Mouse (Mus musculus) neural tube, embryonic 11.5 days (tissue): Measurements from ENCODE around the gene Speer3. TPM values are rescaled to one million over a fixed set of nuclear protein-coding genes. Genes with fewer than 3 reads are reported as not detected.
"Not testable (repeated sequence)": the region's sequence is repeated elsewhere in the genome, so short reads cannot be mapped to it uniquely, and the experiment has no call there.

ENCODE experiments used
- ATAC-seq: fragments of 200-750 bp; cut with Nextera tagmentation; 2 replicates; pipeline ENCODE4 v1.8.0; 2017; ENCODE audit warnings: moderate number of reproducible peaks, mild to moderate bottlenecking, moderate TSS enrichment, moderate library complexity; ENCODE audit not compliant: insufficient read depth, low FRiP score, low TSS enrichment
- DNase-seq: peaks from one replicate; pipeline ENCODE4 v3.0.0-alpha.2; 2015; ENCODE audit warnings: low spot score
- H3K27ac ChIP-seq: fragments of 300-500 bp; sonication (generic); 2 replicates; pipeline ENCODE4 v1.5.1; 2014; ENCODE audit warnings: low read depth, mild to moderate bottlenecking, low read length
- H3K27me3 ChIP-seq: fragments of 300-500 bp; sonication (generic); 2 replicates; pipeline ENCODE4 v1.6.1; 2014; ENCODE audit warnings: mild to moderate bottlenecking, low read length, mixed read lengths; ENCODE audit not compliant: control insufficient read depth, insufficient read depth
- H3K36me3 ChIP-seq: fragments of 300-500 bp; sonication (generic); 2 replicates; pipeline ENCODE4 v1.6.1; 2014; ENCODE audit warnings: mild to moderate bottlenecking, low read length, moderate library complexity, mixed read lengths; ENCODE audit not compliant: control insufficient read depth, insufficient read depth
- H3K4me1 ChIP-seq: fragments of 300-500 bp; sonication (generic); 2 replicates; pipeline ENCODE4 v1.6.1; 2014; ENCODE audit warnings: low read length, mixed read lengths; ENCODE audit not compliant: control insufficient read depth, insufficient read depth
- H3K4me2 ChIP-seq: fragments of 300-500 bp; sonication (generic); 2 replicates; pipeline ENCODE4 v1.6.1; 2014; ENCODE audit warnings: low read depth, mild to moderate bottlenecking, moderate library complexity
- H3K4me3 ChIP-seq: fragments of 300-500 bp; sonication (generic); 2 replicates; pipeline ENCODE4 v1.5.1; 2014; ENCODE audit warnings: low read depth, low read length
- H3K9ac ChIP-seq: fragments of 300-500 bp; sonication (generic); 2 replicates; pipeline ENCODE4 v1.6.1; 2014; ENCODE audit warnings: mild to moderate bottlenecking, low read length
- H3K9me3 ChIP-seq: fragments of 300-500 bp; sonication (generic); 2 replicates; pipeline ENCODE4 v1.6.1; 2016; ENCODE audit warnings: low read length; ENCODE audit not compliant: control insufficient read depth
- WGBS: fragments of 180-500 bp; shearing (Covaris S2); extraction: QIAGEN DNeasy Blood & Tissue Kit; methylation state at CpG from one replicate; pipeline ENCODE4 v1.1.7; 2014; 5-methylcytosine and 5-hydroxymethylcytosine counted together
- polyA plus RNA-seq: library from polyadenylated mRNA; unstranded; fragments of >200 nt; fragmentation: Nextera tagmentation; extraction: Ambion mirVana; gene quantifications from 2 replicates; pipeline ENCODE4 v1.2.1, GENCODE M21; 2014

Gene Speer3
- not detected in 2 replicates for polyA plus RNA-seq

- no peaks in the 10 kb centered on the region for H3K4me1 ChIP-seq
- H3K4me3 ChIP-seq, result no peak within 1 kb of the TSS
- no peak within 1 kb of the TSS for H3K27ac ChIP-seq
- H3K9me3 ChIP-seq, result no peaks in the 10 kb centered on the region
- 96% methylated on average over 1 of the region's 1 CpGs for WGBS
- H3K9ac ChIP-seq, result no peak within 1 kb of the TSS
- H3K36me3 ChIP-seq, result no peaks in the 10 kb centered on the region
- H3K27me3 ChIP-seq, result no peaks in the 10 kb centered on the region
- ATAC-seq (no peak), DNase-seq (no peak)
- no peak within 1 kb of the TSS for H3K4me2 ChIP-seq
Measured at GRCm38 (mm10) chr5:13791319-13791718, at the start of gene Speer3. Gene Speer3 (plus strand): TSS chr5:13791619.

DNA sequence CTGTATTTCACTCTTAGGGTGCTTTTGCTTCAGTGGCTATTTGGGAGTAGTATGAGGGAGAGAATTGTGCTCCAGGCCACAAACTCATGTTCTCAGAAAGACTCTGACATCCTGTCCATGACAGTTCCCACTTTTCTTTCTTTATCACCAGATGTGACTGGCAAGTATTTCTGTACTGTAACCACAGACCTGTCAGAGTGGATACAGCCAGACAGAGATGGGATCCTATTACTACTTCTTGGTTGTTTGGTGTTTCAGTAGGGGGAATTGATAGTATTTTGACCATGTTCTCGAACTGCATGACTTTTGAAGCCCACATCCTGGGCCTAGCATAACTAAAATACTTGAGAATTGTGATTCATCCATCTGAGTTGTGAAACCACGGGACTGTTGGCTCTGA is 19.1 kb downstream of the Speer3 start:
- H3K9ac ChIP-seq, H3K27me3 ChIP-seq, DNase-seq, H3K4me3 ChIP-seq, ATAC-seq, H3K36me3 ChIP-seq, H3K4me2 ChIP-seq, H3K4me1 ChIP-seq, H3K9me3 ChIP-seq, H3K27ac ChIP-seq: not testable (repeated sequence)
- whole genome bisulfite sequencing, result 66% methylated on average over 2 of the region's 2 CpGs

- no peaks in the 10 kb centered on the region for H3K27me3 ChIP-seq
- H3K9ac ChIP-seq, result no peak overlapping the region
- no peak overlapping the region for H3K4me3 ChIP-seq
- H3K9me3 ChIP-seq, result no peaks in the 10 kb centered on the region
- ATAC-seq, result no peak
- H3K27ac ChIP-seq, result no peak overlapping the region
- no peak overlapping the region for H3K4me2 ChIP-seq
- no peak for DNase-seq
- H3K4me1 ChIP-seq, result no peaks in the 10 kb centered on the region
- no peaks in the 10 kb centered on the region for H3K36me3 ChIP-seq
Measured at GRCm38 (mm10) chr5:13825108-13825507, 33.7 kb downstream of the Speer3 start.

DNA sequence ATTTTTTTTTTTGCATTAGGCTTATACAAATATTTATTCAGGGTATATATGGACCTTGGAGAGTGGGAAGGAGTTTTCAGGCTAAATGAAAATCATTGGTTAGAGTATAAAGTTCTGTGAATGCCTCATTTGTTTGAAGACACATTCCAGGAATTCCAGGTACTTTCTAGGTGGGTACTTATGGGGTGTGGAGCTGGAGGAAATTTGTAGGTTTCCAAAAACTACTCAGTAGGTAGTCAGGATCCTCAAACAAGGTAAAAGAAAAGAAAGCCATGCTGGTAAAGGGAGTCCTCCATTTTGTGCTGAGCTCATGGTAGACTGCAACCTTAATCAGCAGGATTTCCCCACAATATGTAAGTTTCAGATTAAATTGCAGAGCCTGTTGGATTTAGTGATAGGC is 35.3 kb downstream of the Speer3 start:
- no peaks in the 10 kb centered on the region for H3K36me3 ChIP-seq
- no peak overlapping the region for H3K27ac ChIP-seq
- H3K9ac ChIP-seq, result no peak overlapping the region
- ATAC-seq (no peak), DNase-seq (no peak)
- no peaks in the 10 kb centered on the region for H3K4me1 ChIP-seq
- no peak overlapping the region for H3K4me2 ChIP-seq
- H3K4me3 ChIP-seq, result no peak overlapping the region
- no peaks in the 10 kb centered on the region for H3K27me3 ChIP-seq
- H3K9me3 ChIP-seq, result no peaks in the 10 kb centered on the region

DNA sequence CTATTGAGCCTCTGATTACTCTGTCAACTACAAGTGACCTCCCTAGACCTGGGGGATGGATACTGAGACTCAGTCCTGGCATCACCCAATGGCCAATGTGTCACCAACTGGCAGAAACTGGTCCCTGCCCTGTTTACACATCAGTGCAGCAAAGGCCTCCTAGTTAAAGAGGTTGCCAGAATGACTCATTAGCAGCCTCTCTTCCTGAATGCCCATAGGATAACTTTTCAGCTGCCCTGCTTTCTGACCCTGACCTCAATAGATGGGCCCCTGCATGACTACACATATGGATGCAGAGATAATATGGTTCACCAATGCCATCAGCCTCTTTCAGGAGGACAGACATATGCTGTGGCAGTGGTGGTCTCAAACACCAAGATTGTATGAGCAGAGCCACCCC is 52.9 kb downstream of the Speer3 start:
- Histone ChIP-seq H3K4me2 (no peak overlapping the region), H3K27me3 (no peaks in the 10 kb centered on the region), H3K36me3 (no peaks in the 10 kb centered on the region), H3K9me3 (no peaks in the 10 kb centered on the region), H3K27ac (no peak overlapping the region), H3K9ac (no peak overlapping the region), H3K4me3 (no peak overlapping the region), H3K4me1 (no peaks in the 10 kb centered on the region)
- DNase-seq, result no peak
- ATAC-seq, result no peak

Other genes starting within 250 kb of the Speer3 start
- 2.5 and 2.6 TPM in 2 replicates for gene Sema3e, start 233.7 kb downstream of the Speer3 start, polyA plus RNA-seq